Mouse (Mus musculus): ENCODE measurements at regions not wholly inside any gene's neighbourhood (a gene's known extent, or its start where the extent isn't known, plus 50 kb on each side); places are given as distances from the start of the nearest gene placed in this dataset.
"Not testable (repeated sequence)": the region's sequence is repeated elsewhere in the genome, so short reads cannot be mapped to it uniquely, and the experiment has no call there.

DNA sequence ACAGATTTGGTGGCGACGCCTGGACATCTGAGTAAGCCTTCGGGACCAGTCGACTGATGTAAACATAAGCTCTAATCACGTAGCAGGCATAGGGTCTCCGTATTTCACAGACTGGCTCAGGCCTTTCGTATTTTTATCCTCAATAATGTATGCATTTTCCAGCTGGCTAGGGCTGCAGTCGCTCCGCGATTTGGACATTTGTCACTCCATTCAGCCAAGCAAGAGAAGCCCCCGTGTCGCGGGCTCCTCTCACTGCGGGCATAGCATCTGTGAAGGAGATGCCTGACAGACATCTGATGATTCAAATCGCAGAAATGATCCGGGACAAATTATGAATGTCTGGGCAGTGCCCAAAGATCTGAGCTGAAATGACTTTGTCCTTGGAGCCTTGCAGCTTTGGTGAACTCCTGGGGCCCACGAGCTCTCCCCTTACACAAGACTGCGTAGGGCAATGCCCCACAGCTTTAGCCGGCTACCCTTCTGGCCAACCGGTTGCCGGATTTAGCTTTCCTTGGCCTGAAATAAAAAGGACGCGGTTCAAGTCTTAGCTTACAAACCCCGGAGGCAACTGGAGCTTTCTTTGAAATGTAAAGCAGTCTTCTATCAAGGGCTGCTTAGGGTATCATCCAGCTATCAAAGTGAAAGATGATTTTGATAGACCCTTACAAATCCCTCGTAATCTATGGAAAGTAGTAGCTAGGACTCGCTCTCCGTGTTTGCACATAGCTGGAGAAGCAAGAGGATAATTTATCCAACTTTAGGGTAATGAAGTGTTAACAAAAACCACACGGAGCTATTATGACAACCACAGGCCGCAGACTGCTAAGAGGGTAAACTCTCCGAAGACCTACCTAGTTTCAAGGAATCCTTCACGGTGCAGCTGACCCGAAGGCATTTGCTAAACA is 270.6 kb downstream of the Etnk1 start:
- no peak for DNase-seq

GRCm38 (mm10) chr6:143438272-143438591 is 271.2 kb downstream of the Etnk1 start:
- no peak for DNase-seq

DNA sequence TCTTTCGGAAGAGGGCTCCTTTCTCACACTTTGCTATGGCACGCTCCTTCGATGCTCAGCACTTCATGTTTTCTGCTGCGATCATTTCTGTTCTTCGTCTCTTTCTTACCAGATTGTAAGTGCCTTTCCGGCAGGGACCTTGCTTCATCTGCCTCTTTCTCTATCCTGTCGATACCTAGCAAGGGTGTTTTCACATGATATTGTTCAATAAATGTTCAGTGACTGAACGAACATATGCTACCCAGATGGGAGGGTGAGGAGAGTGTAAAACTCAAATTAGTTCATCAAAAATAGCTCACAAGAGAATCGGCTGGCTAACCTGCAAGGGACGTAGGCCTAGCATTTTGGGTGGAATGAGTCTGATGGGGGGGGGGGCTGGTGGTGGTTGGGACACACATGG is 272.5 kb downstream of the Etnk1 start:
- DNase-seq = no peak

- no peak for DNase-seq
Observed at GRCm38 (mm10) chr6:143440237-143440950, 273.4 kb downstream of the Etnk1 start.

- DNase-seq = no peak
Observed at GRCm38 (mm10) chr6:143442361-143442760, 275.3 kb downstream of the Etnk1 start.

DNA sequence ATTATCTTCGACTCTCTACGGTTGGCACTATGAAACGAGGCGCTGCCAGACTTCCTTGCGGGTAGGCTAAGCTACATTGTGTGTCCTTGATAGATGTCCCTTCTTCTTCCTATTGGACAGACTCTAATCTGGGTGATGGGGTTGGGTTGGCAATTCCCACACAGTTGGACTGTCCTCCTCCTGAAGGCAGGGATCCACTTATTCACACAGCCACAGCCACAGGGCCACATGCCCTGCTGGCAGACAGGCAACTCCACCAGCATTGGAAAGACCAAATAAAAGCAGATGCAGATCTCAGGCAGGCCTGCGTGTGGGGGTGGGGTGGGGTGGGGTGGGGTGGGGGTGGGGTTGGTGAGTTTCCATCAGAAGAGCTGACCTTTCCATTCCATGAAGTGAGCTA is 276.4 kb downstream of the Etnk1 start:
- no peak for DNase-seq

GRCm38 (mm10) chr6:143444782-143445181 is 277.8 kb downstream of the Etnk1 start:
- DNase-seq = no peak

- DNase-seq = no peak
Observed at GRCm38 (mm10) chr6:143445834-143446552, 279.0 kb downstream of the Etnk1 start.

DNA sequence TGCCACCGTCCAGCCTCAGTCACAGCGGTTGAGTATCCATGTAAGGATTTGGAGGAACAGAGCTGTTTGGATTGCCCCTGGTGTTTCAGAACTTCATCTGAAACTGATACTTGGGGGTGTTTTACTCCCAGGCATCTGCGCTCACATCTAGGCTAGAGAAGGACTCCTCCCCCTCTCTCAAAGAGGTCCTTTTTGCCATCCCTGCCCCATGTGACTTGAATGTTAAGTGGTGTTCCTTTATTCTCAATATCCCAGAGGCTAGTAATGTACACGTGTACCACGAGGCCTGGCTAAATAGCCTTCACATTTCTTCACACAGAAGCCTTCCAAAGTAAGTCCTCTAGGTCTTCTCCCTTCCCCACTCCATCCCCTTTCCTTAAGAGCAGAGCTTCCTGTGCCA is 280.0 kb downstream of the Etnk1 start:
- DNase-seq = no peak

DNA sequence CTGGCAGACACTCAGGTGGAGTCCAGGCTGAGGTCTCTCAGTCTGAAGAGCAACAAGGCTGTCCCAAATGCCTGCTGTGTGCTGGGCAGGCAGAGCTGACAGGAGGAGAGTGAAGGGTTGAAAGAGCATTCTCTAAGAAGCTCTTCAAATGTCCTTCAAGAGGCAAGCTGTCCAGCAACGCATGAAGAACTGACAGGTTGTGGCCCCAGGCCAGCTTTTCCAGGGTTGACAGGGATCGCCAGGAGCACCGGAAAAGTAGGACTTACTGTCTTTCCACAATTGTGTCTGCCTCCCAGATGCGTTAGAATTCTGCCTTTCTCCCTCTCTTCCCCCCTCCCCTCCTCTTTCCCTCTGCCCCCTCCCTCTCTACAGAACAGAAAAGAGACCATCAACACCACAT is 282.1 kb downstream of the Etnk1 start:
- no peak for DNase-seq

- no peak for DNase-seq
Observed at GRCm38 (mm10) chr6:143451869-143452268, 284.8 kb downstream of the Etnk1 start.

DNA sequence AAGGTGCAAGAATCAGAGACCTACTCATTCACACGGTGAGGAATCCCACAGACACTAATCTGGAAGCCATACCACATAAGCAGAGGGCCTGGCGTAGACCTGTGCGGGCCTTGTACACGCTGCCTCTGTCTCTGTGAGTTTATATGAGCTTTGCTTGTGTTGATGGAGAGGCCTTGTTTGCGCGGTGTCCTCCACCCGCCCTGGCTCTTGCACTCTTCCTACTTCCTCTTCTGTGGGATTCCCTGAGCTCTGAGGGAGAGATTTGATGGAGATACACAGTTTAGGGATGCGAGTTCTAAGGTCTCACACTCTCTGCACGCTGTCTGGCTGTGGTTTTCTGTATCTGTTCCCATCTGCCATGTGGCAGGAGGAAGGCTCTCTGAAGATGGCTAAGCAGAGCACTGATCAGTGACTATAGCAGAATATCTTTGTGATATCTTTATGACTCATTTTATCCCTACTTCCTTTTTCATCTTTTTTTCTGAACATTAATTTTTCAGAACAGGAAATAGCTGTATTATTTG is 287.7 kb downstream of the Etnk1 start:
- no peak for DNase-seq

DNA sequence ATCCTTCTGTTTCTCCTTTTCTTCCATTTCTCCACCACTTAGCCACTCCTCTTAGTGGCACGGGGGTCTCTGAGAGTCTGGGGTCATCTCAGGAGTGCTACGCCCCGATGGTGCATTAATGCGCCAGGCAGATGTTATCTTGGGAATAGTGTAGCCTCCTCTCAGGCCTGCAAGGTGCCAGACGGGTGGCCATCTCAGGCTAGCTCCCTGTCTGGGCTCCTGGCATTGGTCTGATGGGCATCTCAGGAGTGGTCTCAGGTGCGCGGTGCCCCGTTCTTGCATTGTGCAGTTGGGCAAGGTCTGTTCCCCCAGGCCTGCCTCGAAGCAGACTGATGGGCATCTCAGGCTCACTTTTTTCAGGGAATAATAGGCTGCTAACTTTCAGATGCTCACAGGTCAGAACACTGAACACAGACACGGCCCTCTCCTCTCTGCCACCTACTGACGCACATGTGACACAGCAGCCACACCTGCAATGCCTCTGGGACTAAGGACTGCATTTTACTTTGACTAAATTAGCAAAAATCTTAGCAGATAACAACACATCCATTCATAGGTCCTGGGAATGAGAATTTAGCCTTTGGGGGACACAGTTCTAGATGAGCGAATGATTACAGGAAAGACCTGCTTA is 298.0 kb downstream of the Etnk1 start:
- DNase-seq = no peak

DNA sequence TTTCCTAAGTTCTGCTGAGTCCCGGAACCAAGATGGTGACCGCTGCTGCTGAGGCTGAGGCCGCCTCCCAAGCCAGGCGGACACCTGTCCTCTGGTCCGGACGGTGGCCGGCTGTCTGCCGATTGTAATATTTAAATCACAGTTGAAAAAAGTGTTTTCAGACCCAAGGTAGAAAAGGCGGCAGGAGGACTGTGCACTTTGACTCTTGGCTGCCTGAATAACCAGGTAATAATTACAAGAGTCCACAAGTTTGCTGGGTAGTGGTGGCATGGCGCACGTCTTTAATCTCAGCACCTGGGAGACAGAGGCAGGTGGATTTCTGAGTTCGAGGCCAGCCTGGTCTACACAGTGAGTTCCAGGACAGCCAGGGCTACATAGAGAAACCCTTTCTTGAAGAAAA is 305.7 kb downstream of the Etnk1 start:
- not testable (repeated sequence) for DNase-seq

GRCm38 (mm10) chr6:143474396-143474795 is 307.4 kb downstream of the Etnk1 start:
- DNase-seq = no peak

DNA sequence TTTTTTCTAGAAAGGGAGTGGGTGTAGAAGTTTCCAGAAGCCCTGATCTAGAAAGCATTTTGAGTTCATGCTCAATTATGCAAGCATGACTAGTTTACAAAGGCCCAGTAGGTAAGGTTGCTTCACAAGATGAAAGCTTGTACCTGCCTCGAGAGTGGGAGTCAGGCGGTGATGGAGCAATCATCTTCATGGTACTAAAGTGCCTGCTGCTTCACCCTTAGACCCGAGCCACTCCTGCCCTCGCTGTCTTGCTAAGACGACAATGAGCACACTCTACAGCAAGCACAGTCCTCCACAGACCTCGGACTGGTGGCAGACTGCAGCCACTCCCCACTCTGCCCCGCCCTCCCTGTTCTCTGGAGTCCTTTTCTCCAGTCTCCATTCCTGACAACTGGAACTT is 308.3 kb downstream of the Etnk1 start:
- no peak for DNase-seq

DNA sequence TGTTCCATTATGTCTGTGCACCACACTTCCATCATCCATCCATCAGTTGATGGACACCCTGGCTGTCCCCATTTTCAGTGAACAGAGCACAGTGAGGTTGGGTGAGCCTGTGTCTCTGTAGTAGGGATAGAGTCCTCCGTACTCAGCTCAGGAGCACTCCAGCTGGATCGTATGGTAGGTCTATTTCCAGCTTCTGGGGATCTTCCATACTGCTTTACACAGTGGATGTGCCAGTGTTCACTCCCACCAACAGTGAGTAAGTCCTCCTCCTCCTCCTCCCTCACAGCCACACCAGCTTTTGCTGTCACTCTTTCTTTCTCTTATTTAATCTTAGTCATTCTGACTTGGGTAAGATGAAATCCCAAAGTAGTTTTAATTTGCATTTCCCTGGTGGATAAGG is 310.4 kb downstream of the Etnk1 start:
- no peak for DNase-seq

DNA sequence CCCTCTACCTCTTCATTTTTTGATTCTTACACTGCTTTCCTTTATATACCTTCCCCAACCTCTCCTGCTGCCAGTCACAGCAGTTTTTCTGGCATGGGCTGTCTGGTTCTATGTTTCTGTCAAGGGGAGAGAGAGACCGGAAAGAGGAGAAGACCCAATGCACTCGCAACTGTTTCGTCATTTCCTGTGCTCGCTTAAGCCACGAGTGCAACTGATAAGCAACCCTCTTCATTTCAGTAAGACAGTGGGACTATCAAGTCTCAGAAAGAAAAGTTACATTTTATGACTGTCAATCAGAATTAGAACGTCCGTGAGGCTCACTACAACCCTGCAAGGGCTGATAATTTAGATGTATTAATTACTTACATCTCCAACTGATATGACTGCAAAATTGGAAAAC is 312.2 kb downstream of the Etnk1 start:
- no peak for DNase-seq

- DNase-seq = no peak
Observed at GRCm38 (mm10) chr6:143479701-143480388, 312.8 kb downstream of the Etnk1 start.

DNA sequence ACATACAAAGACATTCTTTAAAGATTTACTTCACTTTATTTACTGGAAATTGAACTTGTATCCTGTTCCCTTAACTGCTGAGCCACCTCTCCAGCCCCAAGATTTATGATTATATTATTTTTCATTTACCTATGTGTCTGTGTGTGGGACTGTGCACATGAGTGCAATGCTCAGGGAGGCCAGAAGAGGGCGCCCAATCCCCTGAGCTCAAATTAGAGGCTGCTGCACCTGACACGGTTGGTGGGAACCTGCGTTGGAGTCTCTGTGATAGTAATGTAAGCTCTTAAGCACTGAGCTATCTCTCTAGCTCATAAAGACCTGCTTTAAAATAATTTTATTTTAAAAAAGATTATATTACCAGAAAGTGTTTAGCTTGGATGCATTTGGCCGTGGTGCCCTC is 315.3 kb downstream of the Etnk1 start:
- DNase-seq = no peak

DNA sequence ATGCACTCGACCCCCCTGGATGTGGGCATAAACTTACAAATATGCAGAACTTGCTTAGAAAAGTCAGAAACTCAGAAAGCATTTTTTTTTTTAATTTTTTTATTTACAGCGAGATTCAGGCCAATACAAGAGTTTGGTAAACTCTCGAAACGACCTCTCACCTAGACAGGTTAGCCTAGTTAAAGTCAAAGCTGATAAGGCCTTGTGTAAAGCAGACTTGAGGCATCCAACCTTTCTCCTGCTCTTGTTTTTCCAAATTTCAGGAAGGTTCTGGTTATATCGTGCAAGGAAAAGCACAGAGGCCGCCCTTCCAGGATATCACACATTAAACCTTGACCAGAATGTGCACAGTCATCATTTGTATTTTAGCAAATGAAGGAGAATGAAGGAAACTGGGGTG is 315.8 kb downstream of the Etnk1 start:
- no peak for DNase-seq

- DNase-seq = no peak
Observed at GRCm38 (mm10) chr6:143484941-143485340, 317.9 kb downstream of the Etnk1 start.

Measured in adrenal gland, adult 8-10 months (tissue).